Mouse (Mus musculus) kidney, adult 2 months (tissue): ENCODE measurements at regions not wholly inside any gene's neighbourhood (a gene's known extent, or its start where the extent isn't known, plus 50 kb on each side); places are given as distances from the start of the nearest gene placed in this dataset.

Experiments used
- DNase-seq: peaks from one replicate; pipeline ENCODE4 v3.0.0; 2021
- H3K27ac ChIP-seq: fragments of 200-500 bp; 2 replicates; pipeline ENCODE4 v1.5.1; 2012; ENCODE audit warnings: low read depth, low read length, control low read depth, inconsistent platforms; ENCODE audit not compliant: insufficient read depth
- H3K27me3 ChIP-seq: fragments of 200-500 bp; replicated peaks from 2 replicates; pipeline ENCODE4 v1.6.1; 2012; ENCODE audit warnings: mild to moderate bottlenecking, moderate library complexity, low read length, inconsistent platforms; ENCODE audit not compliant: control insufficient read depth, insufficient read depth
- H3K36me3 ChIP-seq: fragments of 200-500 bp; 2 replicates; pipeline ENCODE4 v1.6.1; 2012; ENCODE audit warnings: mild to moderate bottlenecking, moderate library complexity, low read length, inconsistent platforms; ENCODE audit not compliant: control insufficient read depth, insufficient read depth
- H3K4me1 ChIP-seq: fragments of 200-500 bp; 2 replicates; pipeline ENCODE4 v1.6.1; 2011; ENCODE audit warnings: low read length; ENCODE audit not compliant: control insufficient read depth, insufficient read depth
- H3K4me3 ChIP-seq: fragments of 200-500 bp; 2 replicates; pipeline ENCODE4 v1.5.1; 2011; ENCODE audit warnings: mild to moderate bottlenecking, low read depth, low read length, control low read depth; ENCODE audit not compliant: insufficient read depth
- CTCF ChIP-seq: fragments of 200-500 bp; conservative IDR thresholded peaks from 2 replicates; pipeline ENCODE4 v1.5.1; 2011; ENCODE audit warnings: low read depth, mild to moderate bottlenecking, control low read depth, low read length, moderate library complexity, mixed read lengths; ENCODE audit not compliant: insufficient read depth, insufficient read length
- POLR2A ChIP-seq: fragments of 200-500 bp; IDR thresholded peaks from one replicate; pipeline ENCODE4 v1.6.1; 2011; ENCODE audit warnings: low read depth, low read length, control low read depth
- WGBS: fragments of 180-500 bp; shearing (Covaris S2); methylation state at CpG from one replicate; pipeline ENCODE4 v1.1.7; 2018; 5-methylcytosine and 5-hydroxymethylcytosine counted together

DNA sequence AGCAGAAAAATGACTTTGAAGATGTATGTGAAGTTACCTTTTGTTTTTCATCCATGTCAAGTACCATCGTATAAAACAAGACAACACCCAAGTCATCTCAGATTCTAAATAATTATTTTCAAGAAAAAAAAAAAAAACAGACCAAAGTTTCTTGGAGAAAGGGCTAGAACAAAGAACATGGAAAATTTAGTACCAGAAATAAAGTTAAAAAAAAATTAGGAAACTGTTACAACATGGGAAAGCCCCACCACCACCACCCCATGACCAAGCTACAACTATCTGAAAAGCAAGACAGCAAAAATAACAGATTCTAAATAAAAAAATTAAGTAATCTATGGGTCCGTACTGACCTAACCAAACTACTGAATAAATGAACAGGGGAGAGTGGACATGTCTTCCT, 235.3 kb upstream of the Smim15 start:
- DNase-seq = no peak
- Histone ChIP-seq H3K4me3 (no peak overlapping the region), H3K4me1 (peaks cover 11% of the 10 kb centered on the region), H3K27me3 (no peaks in the 10 kb centered on the region), H3K27ac (no peak overlapping the region), H3K36me3 (no peaks in the 10 kb centered on the region)
- no peak for TF ChIP-seq POLR2A
- WGBS = 86% methylated on average over 2 of the region's 2 CpGs

DNA sequence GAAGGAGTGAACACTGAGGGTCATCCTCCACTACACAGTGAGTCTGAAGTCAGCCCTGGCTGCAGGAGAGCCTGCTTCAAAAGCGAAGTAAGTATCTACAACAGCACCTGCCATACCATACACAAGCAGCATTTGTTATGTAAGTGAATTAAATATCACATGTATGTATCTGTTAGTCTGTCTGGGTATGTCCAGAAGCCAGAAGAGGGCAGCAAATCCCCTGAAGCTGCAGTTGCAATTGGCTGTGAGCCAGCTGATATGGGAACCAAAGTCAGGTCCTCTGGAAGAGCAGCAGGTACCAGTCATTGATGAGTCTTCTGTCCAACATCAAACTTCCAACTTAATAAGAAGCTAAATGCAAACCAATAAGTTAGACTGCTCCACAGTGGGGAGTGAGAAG, 239.8 kb upstream of the Smim15 start:
- H3K4me1 ChIP-seq = peaks cover 6% of the 10 kb centered on the region; the same call in 1 of the 2 replicates
- H3K36me3 ChIP-seq = no peaks in the 10 kb centered on the region
- H3K27me3 ChIP-seq = no peaks in the 10 kb centered on the region
- H3K27ac ChIP-seq = no peak overlapping the region
- H3K4me3 ChIP-seq = no peak overlapping the region
- TF ChIP-seq POLR2A (no peak), CTCF (peak; percentile 43)
- peak; percentile 33 for DNase-seq
- WGBS = 96% methylated on average over 1 of the region's 1 CpGs

DNA sequence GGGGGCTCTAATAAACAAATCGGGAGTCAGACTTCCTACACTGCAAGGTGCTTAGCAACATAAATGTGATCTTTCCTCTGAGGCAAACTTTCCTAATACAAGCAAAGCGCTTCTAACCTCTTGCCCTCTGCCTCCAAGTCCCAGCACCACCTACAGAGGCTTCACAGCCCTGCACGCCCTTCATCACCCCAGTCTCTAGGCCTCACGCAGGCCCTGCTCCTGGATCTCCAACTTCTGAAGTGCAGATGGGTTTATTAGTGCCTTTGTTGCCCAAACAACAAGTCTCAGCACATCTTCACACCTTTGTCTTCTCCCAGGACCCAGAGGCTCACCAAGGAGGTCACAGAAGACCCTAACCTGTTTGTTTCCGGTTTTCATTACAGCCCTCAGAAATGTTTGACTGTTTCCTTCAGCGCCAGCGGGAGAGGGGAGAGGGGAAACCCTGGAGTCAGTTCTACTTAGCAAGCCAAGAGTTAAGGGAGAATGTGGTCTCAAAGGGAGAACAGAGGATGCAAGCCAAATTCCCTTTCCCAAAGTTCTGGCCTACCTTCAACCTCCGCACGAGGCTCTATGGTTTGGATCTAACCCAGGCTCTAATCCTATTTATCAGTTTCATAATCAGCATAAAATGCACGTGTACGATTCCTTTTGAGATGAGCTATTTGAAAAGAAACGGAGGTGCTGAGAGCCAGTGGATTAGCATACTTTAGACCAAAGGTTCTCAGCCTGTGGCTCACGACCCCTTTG, 244.9 kb upstream of the Smim15 start:
- 40% methylated on average over 13 of the region's 13 CpGs for WGBS
- peak; percentile 19 for DNase-seq
- Histone ChIP-seq H3K27me3 (no peaks in the 10 kb centered on the region), H3K27ac (no peak overlapping the region), H3K4me3 (no peak overlapping the region), H3K4me1 (peaks cover 10% of the 10 kb centered on the region; the same call in 1 of the 2 replicates), H3K36me3 (no peaks in the 10 kb centered on the region)
- TF ChIP-seq CTCF = no peak

DNA sequence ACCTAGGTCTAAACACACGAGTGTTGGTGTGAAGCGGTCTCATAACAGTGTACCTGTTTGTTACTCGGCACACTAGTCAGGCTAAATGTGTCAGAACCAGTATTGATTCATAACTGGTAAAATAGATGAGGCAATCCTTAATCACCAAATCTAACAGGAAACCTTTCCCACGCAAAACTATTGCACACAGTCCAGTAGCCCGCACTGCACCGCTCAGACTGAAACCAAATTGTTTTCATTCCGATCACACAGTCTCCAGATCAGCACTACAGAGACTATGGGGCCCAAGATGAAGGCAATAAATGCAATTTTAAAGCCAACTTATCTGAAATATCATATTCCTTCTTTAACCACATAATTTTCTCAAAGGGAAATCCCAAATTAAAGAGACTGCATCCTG, 246.1 kb upstream of the Smim15 start:
- 66% methylated on average over 7 of the region's 7 CpGs for WGBS
- H3K4me3 ChIP-seq = no peak overlapping the region
- DNase-seq = no peak

DNA sequence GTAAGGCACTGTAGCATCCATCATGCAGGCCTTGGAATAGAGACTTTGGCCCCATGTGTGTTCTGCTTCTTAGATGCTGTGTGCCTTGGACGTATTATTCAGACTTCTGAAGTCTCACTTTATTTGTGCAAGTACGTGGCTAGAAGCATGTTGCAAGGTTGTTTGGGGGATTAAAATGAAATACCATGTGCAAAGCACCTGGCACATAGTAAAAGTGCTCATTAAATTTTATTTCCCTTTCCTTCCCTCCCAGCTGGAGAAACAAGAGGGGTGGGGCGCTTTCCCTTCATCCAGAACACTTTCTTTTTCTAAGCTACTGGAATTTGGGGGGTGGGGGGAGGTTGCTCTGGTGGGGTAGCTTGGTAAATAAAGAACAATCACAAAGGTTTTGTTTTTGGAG, 248.7 kb upstream of the Smim15 start:
- no peak for DNase-seq
- H3K27me3 ChIP-seq = no peaks in the 10 kb centered on the region
- no peaks in the 10 kb centered on the region for H3K36me3 ChIP-seq
- peaks cover 10% of the 10 kb centered on the region for H3K4me1 ChIP-seq
- 75% methylated on average over 3 of the region's 3 CpGs for WGBS
- H3K4me3 ChIP-seq = no peak overlapping the region
- TF ChIP-seq CTCF (no peak), POLR2A (no peak)
- H3K27ac ChIP-seq = no peak overlapping the region

More for the DNA sequence above, 246.1 kb upstream of the Smim15 start:
- Histone ChIP-seq H3K27me3 (no peaks in the 10 kb centered on the region), H3K36me3 (no peaks in the 10 kb centered on the region), H3K27ac (no peak overlapping the region), H3K4me1 (peaks cover 12% of the 10 kb centered on the region)
- TF ChIP-seq POLR2A (no peak), CTCF (no peak)

DNA sequence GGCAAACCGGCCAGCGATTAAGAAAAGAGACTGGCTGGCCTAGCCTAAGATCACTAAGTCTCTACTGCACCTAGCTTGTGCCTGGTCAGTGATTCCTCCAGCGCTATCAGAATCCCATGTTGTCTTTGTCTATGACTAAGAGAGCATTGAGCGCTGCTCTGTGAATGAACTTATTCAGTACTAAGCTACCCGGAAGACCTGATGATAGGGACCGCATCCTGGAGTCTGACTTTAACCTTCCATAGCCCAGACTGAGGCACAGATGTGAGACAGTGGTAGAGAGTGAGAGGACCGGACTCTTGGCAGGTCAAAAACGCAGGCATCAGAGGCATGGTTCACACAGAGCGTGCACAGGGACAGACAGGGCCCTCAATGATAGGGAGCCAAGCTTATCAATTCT, 252.5 kb upstream of the Smim15 start:
- WGBS = 92% methylated on average over 9 of the region's 9 CpGs
- H3K4me3 ChIP-seq = no peak overlapping the region
- peaks cover 6% of the 10 kb centered on the region; the same call in 1 of the 2 replicates for H3K4me1 ChIP-seq
- no peaks in the 10 kb centered on the region for H3K36me3 ChIP-seq
- H3K27ac ChIP-seq = no peak overlapping the region
- no peak for TF ChIP-seq POLR2A
- TF ChIP-seq CTCF = no peak
- H3K27me3 ChIP-seq = no peaks in the 10 kb centered on the region
- DNase-seq = no peak

DNA sequence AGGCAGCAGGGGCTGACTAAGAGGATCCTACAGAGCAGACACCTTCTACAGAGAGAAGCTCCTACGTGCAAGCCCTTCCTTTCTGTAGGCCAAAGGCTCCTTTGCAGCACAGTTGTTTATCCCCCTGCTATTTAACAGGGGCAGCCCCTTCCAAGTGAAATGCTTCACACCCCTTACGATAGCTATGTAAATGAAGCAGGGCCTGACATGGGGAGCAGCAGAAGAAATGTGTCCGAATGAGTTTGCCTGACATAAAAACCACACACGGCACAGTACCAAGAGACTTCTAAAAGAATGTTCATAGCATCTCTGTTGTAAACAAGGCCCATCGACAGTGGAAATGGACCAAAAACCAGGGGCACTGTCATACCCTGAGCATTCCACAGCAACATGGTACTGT, 259.3 kb upstream of the Smim15 start:
- Histone ChIP-seq H3K27me3 (no peaks in the 10 kb centered on the region), H3K4me1 (peaks cover 4% of the 10 kb centered on the region; the same call in 1 of the 2 replicates), H3K36me3 (no peaks in the 10 kb centered on the region), H3K4me3 (no peak overlapping the region), H3K27ac (no peak overlapping the region)
- TF ChIP-seq CTCF = no peak
- no peak for TF ChIP-seq POLR2A
- no peak for DNase-seq
- WGBS = 73% methylated on average over 5 of the region's 5 CpGs
